Mouse (Mus musculus) left cerebral cortex, postnatal 10 days (tissue): Measurements from ENCODE around the gene Ikbip. TPM values are rescaled to one million over a fixed set of nuclear protein-coding genes. Genes with fewer than 3 reads are reported as not detected.

ENCODE experiments used
- DNase-seq, 2 experiments: peaks; one replicate each; pipeline ENCODE4 v3.0.0; 2021 to 2022; ENCODE audit warnings: low spot score in 2 of 2, mixed read lengths in 1 of 2; ENCODE audit errors: extremely low spot score in 1 of 2
- intact Hi-C: fragments of 180-260 bp; cut with DNase I; formaldehyde crosslinking; loops from one replicate; pipeline ENCODE4 v1.15.1; 2025
- total RNA-seq, 2 experiments: library from RNA; stranded (reverse); gene quantifications; 2 replicates each; pipeline ENCODE4 v1.2.3; 2021

The Ikbip gene
- total RNA-seq, 2 experiments from 2014 or later: 10.7 TPM

DNA sequence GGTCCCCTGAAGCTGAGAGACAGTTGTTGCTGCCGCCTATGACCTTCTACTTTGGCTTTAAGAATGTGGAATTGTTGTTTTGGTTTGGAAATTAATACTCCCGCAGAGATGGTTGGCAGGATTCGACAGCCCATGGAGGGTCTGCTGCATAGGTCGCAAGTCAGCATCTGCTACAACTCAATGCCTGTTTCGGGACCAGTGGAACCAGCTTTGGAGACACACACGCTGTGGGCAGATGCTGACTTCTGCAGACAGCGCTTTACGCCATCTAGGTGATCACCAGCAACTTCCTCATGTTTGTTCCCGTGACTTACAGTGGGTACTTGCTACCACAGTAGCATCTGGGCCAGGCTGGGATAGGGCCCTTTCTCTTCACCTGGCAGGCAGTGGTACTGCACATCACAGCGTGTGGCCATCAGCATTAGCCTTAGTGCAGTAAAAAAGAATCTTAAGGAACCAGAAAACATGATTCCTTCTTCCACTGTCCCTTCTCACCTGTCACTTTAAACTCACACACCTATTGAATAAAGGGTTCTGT is 60.0 kb downstream of the Ikbip start:
- intact Hi-C loops: loop anchor here (5.0 to 10.0 kb wide), 2 partner anchors 70 to 418 kb away; no protein-coding TSS in a partner anchor
- DNase-seq: no peak

DNA sequence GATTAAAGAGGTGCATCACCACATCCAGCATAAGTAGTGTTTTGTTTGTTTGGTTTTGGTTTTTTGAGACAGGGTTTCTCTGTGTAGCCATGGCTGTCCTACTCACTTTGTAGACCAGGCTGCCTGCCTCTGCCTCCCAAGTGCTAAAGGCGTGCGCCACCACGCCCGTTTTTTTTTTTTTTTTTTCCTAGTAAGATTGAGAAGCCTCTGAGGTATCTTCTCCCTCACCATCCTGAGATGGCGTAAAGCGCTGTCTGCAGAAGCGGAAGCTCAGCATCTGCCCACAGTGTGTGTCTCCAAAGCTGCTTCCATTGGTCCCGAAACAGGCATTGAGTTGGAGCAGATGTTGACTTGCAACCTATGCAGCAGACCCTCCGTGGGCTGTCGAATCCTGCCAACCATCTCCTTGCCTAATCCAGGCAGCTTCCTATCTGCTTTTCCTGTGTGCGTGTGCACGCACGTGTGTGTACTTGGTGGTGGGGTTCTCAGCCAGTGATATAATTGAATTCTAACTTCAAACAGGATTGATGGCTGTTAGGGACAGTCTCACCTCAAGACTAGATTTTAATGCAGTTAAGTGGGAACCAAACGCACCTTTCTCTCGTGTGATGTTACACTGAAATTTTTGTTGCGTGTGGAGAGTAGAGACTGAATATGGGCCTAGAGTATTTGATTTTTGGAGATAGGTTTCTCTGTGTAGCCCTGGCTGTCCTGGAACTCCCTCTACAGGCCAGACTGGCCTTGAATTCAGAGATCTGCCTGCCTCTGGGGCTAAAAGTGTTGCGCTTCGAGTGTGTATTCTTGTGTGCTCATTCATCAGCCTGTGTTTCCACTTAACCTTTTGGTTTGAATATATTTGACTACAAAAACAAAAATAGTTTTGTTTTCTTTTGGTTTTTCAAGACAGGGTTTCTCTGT is 60.8 kb downstream of the Ikbip start:
- intact Hi-C loops: loop anchor here (5.0 to 10.0 kb wide), 2 partner anchors 71 to 419 kb away; no protein-coding TSS in a partner anchor
- DNase-seq: no peak

DNA sequence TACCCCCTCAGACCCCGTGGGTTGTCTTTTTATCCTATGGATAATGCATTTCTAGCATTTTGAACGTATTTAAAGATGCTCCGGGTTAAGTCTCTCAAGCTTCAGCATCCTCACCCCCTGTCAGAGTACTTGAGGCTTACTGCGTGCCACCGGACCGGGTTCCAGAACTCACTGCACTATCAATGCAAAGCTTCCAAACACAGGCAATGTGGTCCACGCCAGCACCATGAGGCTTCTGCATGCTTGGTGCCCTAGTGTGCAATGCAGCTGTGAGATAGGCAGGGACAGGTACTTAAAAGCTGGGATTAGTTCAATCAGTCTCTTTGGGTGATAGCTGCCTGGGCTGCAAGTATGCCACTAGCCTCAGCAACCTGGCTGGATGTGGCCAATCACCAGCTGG is 62.7 kb downstream of the Ikbip start:
- no peak for DNase-seq
- intact Hi-C loops: loop anchor here (10.0 kb wide), 1 partner anchor 421 kb away; no protein-coding TSS in a partner anchor

Other genes starting within 250 kb of the Ikbip start
- 10 to 100 TPM; 18.2 to 19.3 TPM for gene Apaf1, start 170 bp upstream of the Ikbip start, total RNA-seq
- gene Slc25a3, start 41.1 kb downstream of the Ikbip start, total RNA-seq: 100 to 1,000 TPM; 550 to 584 TPM
- 10 to 100 TPM; 36.6 to 38.2 TPM for gene Tmpo, start 98.4 kb downstream of the Ikbip start, total RNA-seq